ENCODE assay signal across 9 mouse cellular contexts in genomic region chr4:118465697-118466163, GRCm38 (mm10). TPM values are rescaled to one million over a fixed set of nuclear protein-coding genes. Genes with fewer than 3 reads are reported as not detected.
DNase-seq lines count a peak whose midpoint lies in the region; ATAC-seq and TF ChIP-seq lines count a peak whose summit lies in the region.
"Had no signal": no experiment of that assay in that cellular context is flagged by ENCODE, and none has a peak within 500 bp of the region (broad histone marks: within the 10 kb centered on the region; RNA-seq: fewer than 3 reads in every experiment).

No protein-coding gene starts in this region.

- no peak overlapping the region for H3K27ac ChIP-seq in heart, embryonic 16.5 days (ENCODE audit: low read length)
- peak overlapping the region; percentile 78 for H3K27ac ChIP-seq in limb, embryonic 10.5 days
- no peak overlapping the region for H3K27ac ChIP-seq in midbrain, embryonic 14.5 days (replicated peaks; ENCODE audit: low read depth, low read length)
- H3K27ac ChIP-seq in midbrain, postnatal 0 days (ENCODE audit: low read depth, low read length) = no peak overlapping the region

- H3K4me3 ChIP-seq in heart, embryonic 16.5 days (ENCODE audit: low read length) = no peak overlapping the region
- no peak overlapping the region for H3K4me3 ChIP-seq in limb, embryonic 10.5 days
- no peak overlapping the region for H3K4me3 ChIP-seq in midbrain, embryonic 14.5 days (replicated peaks; ENCODE audit: low read depth, low read length)
- H3K4me3 ChIP-seq in midbrain, postnatal 0 days (ENCODE audit: low read depth, low read length) = no peak overlapping the region

- no peak for TF ChIP-seq CTCF in midbrain, postnatal 0 days (IDR thresholded peaks at IDR 0.05)

- H3K36me3 ChIP-seq in heart, embryonic 16.5 days (ENCODE audit: control insufficient read depth, insufficient read depth) = no peaks in the 10 kb centered on the region
- H3K36me3 ChIP-seq in limb, embryonic 10.5 days = no peaks in the 10 kb centered on the region
- H3K36me3 ChIP-seq in midbrain, embryonic 14.5 days (ENCODE audit: control insufficient read depth, insufficient read depth, low read length) = no peaks in the 10 kb centered on the region
- H3K36me3 ChIP-seq in midbrain, postnatal 0 days (ENCODE audit: insufficient read depth, low read length) = no peaks in the 10 kb centered on the region

- no peaks in the 10 kb centered on the region for H3K4me1 ChIP-seq in heart, embryonic 16.5 days (ENCODE audit: control insufficient read depth, insufficient read depth, low read length)
- peaks cover 24% of the 10 kb centered on the region for H3K4me1 ChIP-seq in limb, embryonic 10.5 days
- no peaks in the 10 kb centered on the region for H3K4me1 ChIP-seq in midbrain, embryonic 14.5 days (ENCODE audit: control insufficient read depth, insufficient read depth, low read length)
- H3K4me1 ChIP-seq in midbrain, postnatal 0 days (ENCODE audit: insufficient read depth, low read length) = no peaks in the 10 kb centered on the region

- no peak overlapping the region for H3K9ac ChIP-seq in heart, embryonic 16.5 days (ENCODE audit: low read length)
- no peak overlapping the region for H3K9ac ChIP-seq in midbrain, embryonic 14.5 days (replicated peaks; ENCODE audit: low read length)
- H3K9ac ChIP-seq in midbrain, postnatal 0 days (replicated peaks; ENCODE audit: low read length, poor library complexity, severe bottlenecking) = no peak overlapping the region

- no peaks in the 10 kb centered on the region for H3K27me3 ChIP-seq in heart, embryonic 16.5 days (ENCODE audit: control insufficient read depth, insufficient read depth, low read length)
- no peaks in the 10 kb centered on the region for H3K27me3 ChIP-seq in limb, embryonic 10.5 days (ENCODE audit: low read depth, poor library complexity, severe bottlenecking)
- H3K27me3 ChIP-seq in midbrain, embryonic 14.5 days (ENCODE audit: control insufficient read depth, insufficient read depth, low read length) = no peaks in the 10 kb centered on the region
- H3K27me3 ChIP-seq in midbrain, postnatal 0 days (ENCODE audit: insufficient read depth, low read length) = no peaks in the 10 kb centered on the region

- DNase-seq in 416B (ENCODE audit: low read depth) = peak; percentile 92
- peak; percentile 2 to 22 for DNase-seq in adrenal gland, postnatal 36 days
- peak; percentile 54 for DNase-seq in limb, embryonic 10.5 days (ENCODE audit: low spot score)
- DNase-seq in midbrain, embryonic 14.5 days = no peak
- DNase-seq in cerebellum, postnatal 14 days = no peak
- DNase-seq in midbrain, postnatal 0 days (ENCODE audit: low spot score) = no peak
- DNase-seq in gastrocnemius, postnatal 4 days (ENCODE audit: low spot score in 2 of 2) = no peak
- DNase-seq: cerebellum, adult 2 months had no signal

- WGBS in heart, embryonic 16.5 days = 33% methylated on average over 11 of the region's 11 CpGs
- WGBS in limb, embryonic 10.5 days = 14% methylated on average over 11 of the region's 11 CpGs
- WGBS in midbrain, embryonic 14.5 days = 71% methylated on average over 11 of the region's 11 CpGs
- 66% methylated on average over 11 of the region's 11 CpGs for WGBS in midbrain, postnatal 0 days

- no peak overlapping the region for H3K4me2 ChIP-seq in heart, embryonic 16.5 days (ENCODE audit: low read depth, low read length)
- no peak overlapping the region for H3K4me2 ChIP-seq in midbrain, embryonic 14.5 days (ENCODE audit: low read length)
- H3K4me2 ChIP-seq in midbrain, postnatal 0 days (ENCODE audit: low read depth, low read length, poor library complexity, severe bottlenecking) = no peak overlapping the region

- ATAC-seq in heart, embryonic 16.5 days (replicated peaks; ENCODE audit: extremely low read depth, insufficient read depth, low FRiP score) = peak; percentile 73
- ATAC-seq in midbrain, embryonic 14.5 days (ENCODE audit: low FRiP score, low TSS enrichment) = no peak
- no peak for ATAC-seq in midbrain, postnatal 0 days (ENCODE audit: low FRiP score)

- H3K9me3 ChIP-seq in heart, embryonic 16.5 days (replicated peaks; ENCODE audit: control insufficient read depth, low read length) = 0 out of 2 replicates have a peak, but pooled peaks cover 4% of the 10 kb centered on the region
- H3K9me3 ChIP-seq in limb, embryonic 10.5 days (replicated peaks) = no peaks in the 10 kb centered on the region
- H3K9me3 ChIP-seq in midbrain, embryonic 14.5 days (ENCODE audit: control insufficient read depth, low read length) = peaks cover 6% of the 10 kb centered on the region; the same call in 1 of the 2 replicates
- no peaks in the 10 kb centered on the region for H3K9me3 ChIP-seq in midbrain, postnatal 0 days (ENCODE audit: low read length)

RNA-seq across cellular contexts. Expression of gene Mpl, which starts 8.4 kb away (rescaled TPM):
- total RNA-seq in adrenal gland, postnatal 36 days (2021) = under 1 TPM in 1 of 2 experiments, not detected in 1; 0.13 TPM
- 0.88 and 1.2 TPM in 2 replicates for polyA plus RNA-seq in heart, embryonic 16.5 days (2015; fragmentation: Nextera tagmentation; extraction: Ambion mirVana)
- 0.74 and 1.2 TPM in 2 replicates for polyA plus RNA-seq in limb, embryonic 10.5 days (2016; fragmentation: Nextera tagmentation; extraction: Ambion mirVana)
- polyA plus RNA-seq in midbrain, embryonic 14.5 days (2014; fragmentation: Nextera tagmentation; extraction: Ambion mirVana) = 0.13 TPM in 1 of 2 replicates, not detected in the other
- total RNA-seq in midbrain, postnatal 0 days (2014; rRNA removed) = 0.11 TPM in 1 of 2 replicates, not detected in the other
- 0.11 and 0.15 TPM in 2 replicates for polyA plus RNA-seq in midbrain, postnatal 0 days (2015; fragmentation: Nextera tagmentation; extraction: Ambion mirVana)
- under 1 TPM in 1 of 2 experiments, not detected in 1; 0.10 TPM for total RNA-seq in gastrocnemius, postnatal 4 days (2021)

RNA-seq across cellular contexts. Expression of gene Tie1, which starts 24.1 kb away (rescaled TPM):
- 10 to 100 TPM; 31.9 to 61.4 TPM for total RNA-seq in adrenal gland, postnatal 36 days (2021)
- 52.1 and 60.8 TPM in 2 replicates for polyA plus RNA-seq in heart, embryonic 16.5 days (2015; fragmentation: Nextera tagmentation; extraction: Ambion mirVana)
- 16.8 and 19.4 TPM in 2 replicates for polyA plus RNA-seq in limb, embryonic 10.5 days (2016; fragmentation: Nextera tagmentation; extraction: Ambion mirVana)
- polyA plus RNA-seq in midbrain, embryonic 14.5 days (2014; fragmentation: Nextera tagmentation; extraction: Ambion mirVana) = 8.1 and 12.0 TPM in 2 replicates
- total RNA-seq in midbrain, postnatal 0 days (2014; rRNA removed) = 15.7 and 17.2 TPM in 2 replicates
- polyA plus RNA-seq in midbrain, postnatal 0 days (2015; fragmentation: Nextera tagmentation; extraction: Ambion mirVana) = 9.9 and 10.3 TPM in 2 replicates
- 10 to 100 TPM; 41.5 to 44.1 TPM for total RNA-seq in gastrocnemius, postnatal 4 days (2021)

RNA-seq across cellular contexts. Expression of gene Cdc20, which starts 28.6 kb away (rescaled TPM):
- total RNA-seq in adrenal gland, postnatal 36 days (2021) = 1 to 10 TPM; 7.6 to 8.5 TPM
- 189 and 195 TPM in 2 replicates for polyA plus RNA-seq in heart, embryonic 16.5 days (2015; fragmentation: Nextera tagmentation; extraction: Ambion mirVana)
- 431 and 433 TPM in 2 replicates for polyA plus RNA-seq in limb, embryonic 10.5 days (2016; fragmentation: Nextera tagmentation; extraction: Ambion mirVana)
- polyA plus RNA-seq in midbrain, embryonic 14.5 days (2014; fragmentation: Nextera tagmentation; extraction: Ambion mirVana) = 29.6 and 47.3 TPM in 2 replicates
- total RNA-seq in midbrain, postnatal 0 days (2014; rRNA removed) = 6.9 and 15.3 TPM in 2 replicates
- polyA plus RNA-seq in midbrain, postnatal 0 days (2015; fragmentation: Nextera tagmentation; extraction: Ambion mirVana) = 9.7 and 11.0 TPM in 2 replicates
- 10 to 100 TPM; 27.0 to 32.7 TPM for total RNA-seq in gastrocnemius, postnatal 4 days (2021)

RNA-seq across cellular contexts. Expression of gene Elovl1, which starts 37.8 kb away (rescaled TPM):
- 100 to 1,000 TPM in 1 of 2 experiments, 10 to 100 TPM in 1; 91.2 to 115 TPM for total RNA-seq in adrenal gland, postnatal 36 days (2021)
- polyA plus RNA-seq in heart, embryonic 16.5 days (2015; fragmentation: Nextera tagmentation; extraction: Ambion mirVana) = 66.5 and 69.4 TPM in 2 replicates
- polyA plus RNA-seq in limb, embryonic 10.5 days (2016; fragmentation: Nextera tagmentation; extraction: Ambion mirVana) = 45.5 and 48.1 TPM in 2 replicates
- 14.0 and 25.0 TPM in 2 replicates for polyA plus RNA-seq in midbrain, embryonic 14.5 days (2014; fragmentation: Nextera tagmentation; extraction: Ambion mirVana)
- total RNA-seq in midbrain, postnatal 0 days (2014; rRNA removed) = 22.1 and 23.6 TPM in 2 replicates
- 23.8 and 28.2 TPM in 2 replicates for polyA plus RNA-seq in midbrain, postnatal 0 days (2015; fragmentation: Nextera tagmentation; extraction: Ambion mirVana)
- total RNA-seq in gastrocnemius, postnatal 4 days (2021) = 10 to 100 TPM; 39.1 to 39.6 TPM

RNA-seq across cellular contexts. Expression of gene Med8, which starts 56.6 kb away (rescaled TPM):
- 10 to 100 TPM; 69.6 to 74.0 TPM for total RNA-seq in adrenal gland, postnatal 36 days (2021)
- 67.8 and 70.6 TPM in 2 replicates for polyA plus RNA-seq in heart, embryonic 16.5 days (2015; fragmentation: Nextera tagmentation; extraction: Ambion mirVana)
- 141 and 147 TPM in 2 replicates for polyA plus RNA-seq in limb, embryonic 10.5 days (2016; fragmentation: Nextera tagmentation; extraction: Ambion mirVana)
- 89.6 and 109 TPM in 2 replicates for polyA plus RNA-seq in midbrain, embryonic 14.5 days (2014; fragmentation: Nextera tagmentation; extraction: Ambion mirVana)
- 48.0 and 54.8 TPM in 2 replicates for total RNA-seq in midbrain, postnatal 0 days (2014; rRNA removed)
- 90.1 and 95.7 TPM in 2 replicates for polyA plus RNA-seq in midbrain, postnatal 0 days (2015; fragmentation: Nextera tagmentation; extraction: Ambion mirVana)
- total RNA-seq in gastrocnemius, postnatal 4 days (2021) = 10 to 100 TPM; 51.0 to 53.4 TPM

Comparison
In these comparisons a context has a peak if more than half of its experiments do, and no peak if none do; other contexts are left out.
1. DNase-seq: peak in 416B (single experiment), adrenal gland, postnatal 36 days (2 of 2) and limb, embryonic 10.5 days (single experiment); none in midbrain, embryonic 14.5 days (single experiment), cerebellum, postnatal 14 days (0 of 2), midbrain, postnatal 0 days (single experiment) and gastrocnemius, postnatal 4 days (0 of 2).